Mouse (Mus musculus) right cerebral cortex, postnatal 36 days (tissue): ENCODE results near the gene Ank3.

Source experiments
- DNase-seq, 2 experiments: peaks; one replicate each; pipeline ENCODE4 v3.0.0; 2022; ENCODE audit warnings: low spot score in 2 of 2, mixed read lengths in 1 of 2

Gene Ank3

GRCm38 (mm10) chr10:69611839-69612340 is 213.3 kb downstream of the Ank3 start:
- DNase-seq: peak; percentile 37 to 41

- no peak for DNase-seq
These were observed 218.4 kb downstream of the Ank3 start for GRCm38 (mm10) chr10:69616953-69617352.

- DNase-seq: no peak
These were observed 219.1 kb downstream of the Ank3 start for GRCm38 (mm10) chr10:69617537-69618112.

GRCm38 (mm10) chr10:69620692-69621382 is 222.3 kb downstream of the Ank3 start:
- no peak for DNase-seq

- DNase-seq: no peak
These were observed 229.2 kb downstream of the Ank3 start for GRCm38 (mm10) chr10:69627767-69628166.

- no peak for DNase-seq
These were observed 230.2 kb downstream of the Ank3 start for GRCm38 (mm10) chr10:69628743-69629142.

GRCm38 (mm10) chr10:69630802-69631388 is 232.3 kb downstream of the Ank3 start:
- DNase-seq: no peak

GRCm38 (mm10) chr10:69632885-69633284 is 234.3 kb downstream of the Ank3 start:
- DNase-seq: no peak

GRCm38 (mm10) chr10:69634891-69635290 is 236.3 kb downstream of the Ank3 start:
- no peak for DNase-seq

GRCm38 (mm10) chr10:69635910-69636656 is 237.5 kb downstream of the Ank3 start:
- no peak for DNase-seq

- DNase-seq: no peak
These were observed 240.6 kb downstream of the Ank3 start for GRCm38 (mm10) chr10:69639138-69639537.

GRCm38 (mm10) chr10:69640617-69641016 is 242.0 kb downstream of the Ank3 start:
- DNase-seq: no peak

GRCm38 (mm10) chr10:69643481-69643880 is 244.9 kb downstream of the Ank3 start:
- DNase-seq: no peak

GRCm38 (mm10) chr10:69643986-69644385 is 245.4 kb downstream of the Ank3 start:
- no peak for DNase-seq

GRCm38 (mm10) chr10:69645311-69645802 is 246.8 kb downstream of the Ank3 start:
- no peak for DNase-seq

- no peak for DNase-seq
These were observed 247.4 kb downstream of the Ank3 start for GRCm38 (mm10) chr10:69645929-69646328.

- DNase-seq: no peak
These were observed 251.5 kb downstream of the Ank3 start for GRCm38 (mm10) chr10:69650074-69650473.

- DNase-seq: no peak
These were observed 254.1 kb downstream of the Ank3 start for GRCm38 (mm10) chr10:69652660-69653059.

GRCm38 (mm10) chr10:69653121-69653677 is 254.6 kb downstream of the Ank3 start:
- DNase-seq: no peak

GRCm38 (mm10) chr10:69654176-69654575 is 255.6 kb downstream of the Ank3 start:
- no peak for DNase-seq

- no peak for DNase-seq
These were observed 256.5 kb downstream of the Ank3 start for GRCm38 (mm10) chr10:69654866-69655633.
